Mouse (Mus musculus): Measurements from ENCODE around the gene Kcnk15. TPM values are rescaled to one million over a fixed set of nuclear protein-coding genes. Genes with fewer than 3 reads are reported as not detected.
A peak's percentile ranks its signal among the peaks of the same experiment; 100 is the strongest.

Kcnk15 gene
- polyA plus RNA-seq, 1 experiment: not detected

DNA sequence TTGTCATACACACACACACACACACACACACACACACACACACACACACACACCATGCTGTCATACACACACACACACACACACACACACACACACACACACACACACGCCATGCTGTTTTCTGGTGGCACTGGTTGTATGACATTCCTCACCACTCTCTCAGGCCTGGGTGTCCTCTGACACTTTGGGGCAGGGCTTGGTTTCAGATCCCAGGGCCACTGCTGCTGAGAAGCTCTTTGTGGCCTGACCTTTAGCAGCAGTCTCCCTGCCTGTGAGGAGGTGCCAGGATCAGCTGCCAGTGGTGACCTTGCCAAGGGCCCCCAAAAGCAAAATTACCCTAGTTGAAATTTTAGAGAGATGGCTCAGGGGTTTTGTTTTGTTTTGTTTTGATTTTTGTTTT lies 27.6 kb upstream of the Kcnk15 start:
- Histone ChIP-seq H3K4me3 (ENCODE audit: insufficient read depth, low read depth, low read length) (no peak overlapping the region), H3K27ac (ENCODE audit: insufficient read depth, low read depth, low read length) (no peak overlapping the region), H3K4me1 (ENCODE audit: control insufficient read depth, insufficient read depth, low read length) (no peaks in the 10 kb centered on the region)
- TF ChIP-seq CTCF (IDR thresholded peaks at IDR 0.05; ENCODE audit: insufficient read depth, low read depth, low read length): no peak
- no peak for TF ChIP-seq POLR2A (IDR thresholded peaks at IDR 0.05; ENCODE audit: insufficient read depth, low read depth, low read length)
- 85% methylated on average over 1 of the region's 1 CpGs for WGBS

- no peak overlapping the region for H3K4me3 ChIP-seq (ENCODE audit: insufficient read depth, low read depth, low read length)
- TF ChIP-seq POLR2A (IDR thresholded peaks at IDR 0.05; ENCODE audit: insufficient read depth, low read depth, low read length) (no peak), CTCF (IDR thresholded peaks at IDR 0.05; ENCODE audit: insufficient read depth, low read depth, low read length) (no peak)
- no peak overlapping the region for H3K27ac ChIP-seq (ENCODE audit: insufficient read depth, low read depth, low read length)
- 47% methylated on average over 5 of the region's 5 CpGs for WGBS
- H3K4me1 ChIP-seq (ENCODE audit: control insufficient read depth, insufficient read depth, low read length): no peaks in the 10 kb centered on the region
These were observed 27.0 kb upstream of the Kcnk15 start for GRCm38 (mm10) chr2:163826494-163826893.

GRCm38 (mm10) chr2:163831163-163831562 lies 22.3 kb upstream of the Kcnk15 start:
- WGBS: 65% methylated on average over 1 of the region's 1 CpGs
- TF ChIP-seq POLR2A (IDR thresholded peaks at IDR 0.05; ENCODE audit: insufficient read depth, low read depth, low read length): no peak

GRCm38 (mm10) chr2:163838043-163838442 lies 15.4 kb upstream of the Kcnk15 start:
- WGBS: 9% methylated on average over 9 of the region's 9 CpGs
- Histone ChIP-seq H3K27ac (ENCODE audit: insufficient read depth, low read depth, low read length) (no peak overlapping the region), H3K4me3 (ENCODE audit: insufficient read depth, low read depth, low read length) (no peak overlapping the region), H3K4me1 (ENCODE audit: control insufficient read depth, insufficient read depth, low read length) (no peaks in the 10 kb centered on the region)
- TF ChIP-seq CTCF (IDR thresholded peaks at IDR 0.05; ENCODE audit: insufficient read depth, low read depth, low read length): peak; percentile 89
- no peak for TF ChIP-seq POLR2A (IDR thresholded peaks at IDR 0.05; ENCODE audit: insufficient read depth, low read depth, low read length)

More at GRCm38 (mm10) chr2:163831163-163831562, 22.3 kb upstream of the Kcnk15 start:
- H3K27ac ChIP-seq (ENCODE audit: insufficient read depth, low read depth, low read length): no peak overlapping the region
- H3K4me3 ChIP-seq (ENCODE audit: insufficient read depth, low read depth, low read length): no peak overlapping the region
- no peaks in the 10 kb centered on the region for H3K4me1 ChIP-seq (ENCODE audit: control insufficient read depth, insufficient read depth, low read length)

DNA sequence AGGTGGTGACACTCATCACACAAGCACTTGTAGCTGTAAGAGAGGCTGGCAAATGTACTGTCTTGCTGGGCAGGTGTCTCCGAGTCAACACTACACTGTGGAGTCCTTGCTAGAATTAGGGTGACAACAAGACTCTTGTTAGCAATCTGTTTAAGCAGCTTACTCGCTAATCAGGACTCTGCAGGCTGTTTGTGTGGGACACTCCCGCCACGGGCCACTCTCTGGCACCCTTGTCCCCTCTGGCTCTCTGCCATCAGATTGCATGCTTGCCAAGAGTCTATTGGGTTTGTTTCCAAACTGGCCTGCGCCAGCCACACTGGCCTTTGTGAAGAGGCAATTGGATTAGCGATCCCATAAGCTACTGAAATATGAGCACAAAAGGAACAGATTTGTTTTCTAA lies 13.9 kb upstream of the Kcnk15 start:
- no peak for TF ChIP-seq CTCF (IDR thresholded peaks at IDR 0.05; ENCODE audit: insufficient read depth, low read depth, low read length)
- no peak for TF ChIP-seq POLR2A (IDR thresholded peaks at IDR 0.05; ENCODE audit: insufficient read depth, low read depth, low read length)

DNA sequence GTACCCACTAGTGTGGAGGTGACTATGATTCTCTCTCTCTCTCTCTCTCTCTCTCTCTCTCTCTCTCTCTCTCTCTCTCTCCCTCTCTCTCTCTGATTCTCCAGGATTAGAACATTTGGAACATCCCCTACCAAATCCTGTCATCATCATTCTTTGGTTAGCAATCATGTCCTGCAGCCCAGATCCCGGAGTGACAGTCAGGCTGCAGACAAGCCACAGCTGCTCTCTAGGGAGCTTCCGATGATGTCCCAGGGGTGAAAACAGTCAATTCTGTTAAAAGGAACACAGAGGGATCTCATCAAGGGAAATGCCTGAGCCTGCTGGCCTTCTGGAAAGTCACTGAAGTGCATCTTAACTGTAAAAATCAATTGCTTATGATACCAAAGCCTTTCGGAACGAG lies 11.4 kb upstream of the Kcnk15 start:
- no peak for TF ChIP-seq POLR2A (IDR thresholded peaks at IDR 0.05; ENCODE audit: insufficient read depth, low read depth, low read length)
- TF ChIP-seq CTCF (IDR thresholded peaks at IDR 0.05; ENCODE audit: insufficient read depth, low read depth, low read length): no peak
- WGBS: 81% methylated on average over 4 of the region's 4 CpGs
- Histone ChIP-seq H3K4me1 (ENCODE audit: control insufficient read depth, insufficient read depth, low read length) (no peaks in the 10 kb centered on the region), H3K4me3 (ENCODE audit: insufficient read depth, low read depth, low read length) (no peak overlapping the region), H3K27ac (ENCODE audit: insufficient read depth, low read depth, low read length) (no peak overlapping the region)

More for the DNA sequence above, 13.9 kb upstream of the Kcnk15 start:
- no peak overlapping the region for H3K27ac ChIP-seq (ENCODE audit: insufficient read depth, low read depth, low read length)
- H3K4me1 ChIP-seq (ENCODE audit: control insufficient read depth, insufficient read depth, low read length): no peaks in the 10 kb centered on the region
- no peak overlapping the region for H3K4me3 ChIP-seq (ENCODE audit: insufficient read depth, low read depth, low read length)
- 42% methylated on average over 6 of the region's 6 CpGs for WGBS

- 79% methylated on average over 6 of the region's 6 CpGs for WGBS
- H3K27ac ChIP-seq (ENCODE audit: insufficient read depth, low read depth, low read length): no peak overlapping the region
- no peak for TF ChIP-seq POLR2A (IDR thresholded peaks at IDR 0.05; ENCODE audit: insufficient read depth, low read depth, low read length)
- TF ChIP-seq CTCF (IDR thresholded peaks at IDR 0.05; ENCODE audit: insufficient read depth, low read depth, low read length): no peak
- no peak overlapping the region for H3K4me3 ChIP-seq (ENCODE audit: insufficient read depth, low read depth, low read length)
- peaks cover 9% of the 10 kb centered on the region for H3K4me1 ChIP-seq (ENCODE audit: control insufficient read depth, insufficient read depth, low read length)
These were observed 3.8 kb downstream of the Kcnk15 start for GRCm38 (mm10) chr2:163857233-163857632.

DNA sequence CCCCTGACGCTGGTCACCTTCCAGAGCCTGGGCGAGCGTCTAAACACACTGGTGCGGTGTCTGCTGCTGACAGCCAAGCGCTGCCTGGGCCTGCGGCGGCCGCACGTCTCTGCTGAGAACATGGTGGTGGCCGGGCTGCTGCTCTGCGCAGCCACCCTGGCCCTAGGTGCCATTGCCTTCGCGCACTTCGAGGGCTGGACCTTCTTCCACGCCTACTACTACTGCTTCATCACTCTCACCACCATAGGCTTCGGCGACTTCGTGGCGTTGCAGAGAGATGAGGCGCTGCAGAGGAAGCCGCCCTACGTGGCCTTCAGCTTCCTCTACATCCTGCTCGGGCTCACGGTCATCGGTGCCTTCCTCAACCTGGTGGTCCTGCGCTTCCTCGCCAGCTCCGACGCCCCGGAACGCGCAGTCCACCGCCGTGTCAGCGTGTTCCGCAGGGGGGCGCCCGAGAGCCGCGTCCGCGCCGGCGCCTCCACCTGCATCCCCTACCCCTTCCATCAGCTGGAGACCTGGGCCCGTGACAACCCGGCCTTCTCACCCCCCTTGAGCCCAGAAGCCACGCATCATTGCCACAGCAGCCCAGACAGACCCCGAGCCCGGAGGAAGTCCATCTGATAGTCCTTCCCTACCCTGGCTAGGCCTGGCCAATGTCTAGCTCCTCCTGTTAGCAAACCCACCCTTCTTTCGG lies 5.0 kb downstream of the Kcnk15 start:
- H3K27ac ChIP-seq (ENCODE audit: insufficient read depth, low read depth, low read length): no peak overlapping the region
- H3K4me3 ChIP-seq (ENCODE audit: insufficient read depth, low read depth, low read length): no peak overlapping the region
- TF ChIP-seq CTCF (IDR thresholded peaks at IDR 0.05; ENCODE audit: insufficient read depth, low read depth, low read length) (peak; percentile 84), POLR2A (IDR thresholded peaks at IDR 0.05; ENCODE audit: insufficient read depth, low read depth, low read length) (no peak)
- H3K4me1 ChIP-seq (ENCODE audit: control insufficient read depth, insufficient read depth, low read length): peaks cover 9% of the 10 kb centered on the region
- WGBS: 18% methylated on average over 50 of the region's 50 CpGs

DNA sequence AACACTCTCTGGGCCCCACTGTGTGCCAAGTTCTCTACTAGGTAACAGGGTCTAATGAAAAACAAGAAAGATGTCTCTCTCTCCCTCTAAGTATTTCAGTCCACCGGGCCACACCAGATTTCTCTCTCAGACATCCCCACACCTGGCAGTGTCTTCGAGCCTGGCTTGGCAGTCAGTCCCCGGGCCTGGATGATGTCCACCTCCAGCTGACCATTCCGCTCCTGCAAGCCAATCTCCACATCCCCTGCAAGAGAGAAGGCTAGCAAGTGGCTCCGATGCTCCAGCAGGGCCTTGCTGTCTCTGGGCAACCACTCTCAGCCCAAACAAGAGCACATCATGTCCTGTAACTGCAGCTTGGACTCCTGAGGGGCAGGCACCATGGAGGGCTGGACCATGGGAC lies 11.9 kb downstream of the Kcnk15 start:
- H3K4me1 ChIP-seq (ENCODE audit: control insufficient read depth, insufficient read depth, low read length): peaks cover 11% of the 10 kb centered on the region
- TF ChIP-seq CTCF (IDR thresholded peaks at IDR 0.05; ENCODE audit: insufficient read depth, low read depth, low read length) (no peak), POLR2A (IDR thresholded peaks at IDR 0.05; ENCODE audit: insufficient read depth, low read depth, low read length) (no peak)
- 96% methylated on average over 5 of the region's 5 CpGs for WGBS

More for the DNA sequence above, 11.9 kb downstream of the Kcnk15 start:
- H3K4me3 ChIP-seq (ENCODE audit: insufficient read depth, low read depth, low read length): no peak overlapping the region
- H3K27ac ChIP-seq (ENCODE audit: insufficient read depth, low read depth, low read length): no peak overlapping the region
